Mouse (Mus musculus) hindbrain, embryonic 15.5 days (tissue): ENCODE measurements around the gene Fam214a. TPM values are rescaled to one million over a fixed set of nuclear protein-coding genes. Genes with fewer than 3 reads are reported as not detected.
"Not testable (repeated sequence)": the region's sequence is repeated elsewhere in the genome, so short reads cannot be mapped to it uniquely, and the experiment has no call there.

Experiments used
- ATAC-seq: fragments of 200-750 bp; cut with Nextera tagmentation; 2 replicates; pipeline ENCODE4 v1.8.0; 2017; ENCODE audit warnings: low read depth, moderate number of reproducible peaks, moderate TSS enrichment; ENCODE audit not compliant: low FRiP score
- H3K27ac ChIP-seq: fragments of 300-500 bp; sonication (generic); replicated peaks from 2 replicates; pipeline ENCODE4 v1.5.1; 2015; ENCODE audit warnings: mild to moderate bottlenecking, inconsistent platforms
- H3K27me3 ChIP-seq: fragments of 300-500 bp; sonication (generic); 2 replicates; pipeline ENCODE4 v1.6.1; 2015; ENCODE audit warnings: control low read depth, inconsistent platforms
- H3K36me3 ChIP-seq: fragments of 300-500 bp; sonication (generic); 2 replicates; pipeline ENCODE4 v1.6.1; 2015; ENCODE audit warnings: control low read depth, inconsistent platforms
- H3K4me1 ChIP-seq: fragments of 300-500 bp; sonication (generic); replicated peaks from 2 replicates; pipeline ENCODE4 v1.6.1; 2015; ENCODE audit warnings: control low read depth, inconsistent platforms
- H3K4me2 ChIP-seq: fragments of 300-500 bp; sonication (generic); 2 replicates; pipeline ENCODE4 v1.6.1; 2015; ENCODE audit warnings: moderate library complexity, mild to moderate bottlenecking, inconsistent platforms
- H3K4me3 ChIP-seq: fragments of 300-500 bp; sonication (generic); 2 replicates; pipeline ENCODE4 v1.5.1; 2015; ENCODE audit warnings: mild to moderate bottlenecking, inconsistent platforms
- H3K9ac ChIP-seq: fragments of 300-500 bp; sonication (generic); 2 replicates; pipeline ENCODE4 v1.6.1; 2015; ENCODE audit warnings: inconsistent platforms
- H3K9me3 ChIP-seq: fragments of 300-500 bp; sonication (generic); 2 replicates; pipeline ENCODE4 v1.6.1; 2016; ENCODE audit warnings: control low read depth, inconsistent platforms
- WGBS: fragments of 180-500 bp; shearing (Covaris S2); methylation state at CpG from one replicate; pipeline ENCODE4 v1.1.7; 2015; 5-methylcytosine and 5-hydroxymethylcytosine counted together
- polyA plus RNA-seq: library from polyadenylated mRNA; unstranded; fragments of >200 nt; fragmentation: Nextera tagmentation; extraction: Ambion mirVana; gene quantifications from 2 replicates; pipeline ENCODE4 v1.2.1, GENCODE M21; 2015

The Fam214a gene
- polyA plus RNA-seq, 1 experiment from 2014 or later, result 23.6 TPM

DNA sequence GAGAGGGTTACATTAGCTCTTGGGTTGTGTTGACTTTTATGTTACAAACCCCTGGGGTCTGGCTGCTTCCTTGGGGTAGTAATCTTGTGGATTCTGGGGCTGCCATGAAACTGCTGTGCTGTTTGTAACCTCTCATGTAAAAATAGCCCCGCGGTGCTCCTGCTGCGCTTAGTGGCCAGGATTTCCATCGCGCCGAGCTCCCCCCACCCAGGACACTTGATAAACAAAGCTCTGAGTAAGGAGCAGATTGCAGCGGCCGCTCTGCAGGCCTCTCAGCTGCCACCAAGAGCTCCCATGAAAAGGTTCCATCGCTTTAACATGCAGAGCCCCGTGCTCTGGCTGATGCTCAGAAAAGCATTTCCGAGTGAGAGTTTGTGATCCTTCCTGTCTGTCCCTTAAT, 22.1 kb downstream of the Fam214a start:
- peak overlapping the region; percentile 94 for H3K27ac ChIP-seq
- no peaks in the 10 kb centered on the region for H3K27me3 ChIP-seq
- H3K4me1 ChIP-seq, result peaks cover 52% of the 10 kb centered on the region
- no peak overlapping the region for H3K4me3 ChIP-seq
- no peaks in the 10 kb centered on the region for H3K36me3 ChIP-seq
- no peak for ATAC-seq
- peak overlapping the region; percentile 55; the same call in 1 of the 2 replicates for H3K9ac ChIP-seq
- no peaks in the 10 kb centered on the region for H3K9me3 ChIP-seq
- H3K4me2 ChIP-seq, result peak overlapping the region; percentile 57
- WGBS, result 2% methylated on average over 11 of the region's 11 CpGs

- peaks cover 54% of the 10 kb centered on the region for H3K4me1 ChIP-seq
These were observed 22.7 kb downstream of the Fam214a start for GRCm38 (mm10) chr9:74975416-74975815.

DNA sequence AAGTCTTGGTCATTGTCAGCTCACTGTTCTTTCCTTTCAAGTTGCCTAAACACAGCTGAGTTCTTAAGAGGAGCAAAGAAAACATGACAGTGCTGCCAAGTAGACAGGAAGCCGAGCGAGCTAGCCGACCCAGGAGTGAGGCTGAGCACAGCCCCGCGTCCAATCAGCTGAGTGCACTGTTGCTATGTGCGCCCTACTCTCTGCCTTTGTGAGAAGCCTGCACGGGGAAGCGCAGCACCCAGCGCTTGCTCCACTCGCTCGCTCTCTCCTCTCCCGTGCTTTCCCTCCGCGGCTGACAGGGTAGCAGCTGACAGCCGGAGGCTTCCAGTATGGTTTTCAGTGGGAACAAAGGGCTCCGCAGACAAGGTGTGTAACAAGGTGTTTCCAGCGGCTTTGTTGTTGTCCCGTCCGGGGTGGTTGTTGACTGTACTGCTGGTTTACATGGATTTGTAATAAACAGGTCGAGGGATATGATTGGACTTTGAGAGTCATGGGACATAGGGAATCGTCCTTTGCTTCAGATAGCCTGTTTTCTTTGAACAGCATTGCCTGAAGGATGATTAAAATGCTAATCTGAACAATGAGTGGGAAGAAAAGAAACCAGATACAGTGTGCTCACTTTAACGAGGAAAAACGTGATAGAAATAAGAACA, 23.4 kb downstream of the Fam214a start:
- Histone ChIP-seq H3K4me1 (peaks cover 54% of the 10 kb centered on the region), H3K9me3 (no peaks in the 10 kb centered on the region), H3K27me3 (no peaks in the 10 kb centered on the region), H3K27ac (peak overlapping the region; percentile 94), H3K4me2 (peak overlapping the region; percentile 57), H3K36me3 (no peaks in the 10 kb centered on the region), H3K9ac (peak overlapping the region; percentile 55), H3K4me3 (peak overlapping the region; percentile 51)
- peak; percentile 98 for ATAC-seq
- under 1% methylated on average over 23 of the region's 23 CpGs for WGBS

More at GRCm38 (mm10) chr9:74975416-74975815, 22.7 kb downstream of the Fam214a start:
- H3K27me3 ChIP-seq, result no peaks in the 10 kb centered on the region
- H3K9ac ChIP-seq, result peak overlapping the region; percentile 55
- no peaks in the 10 kb centered on the region for H3K36me3 ChIP-seq
- H3K9me3 ChIP-seq, result no peaks in the 10 kb centered on the region
- peak; percentile 17 for ATAC-seq
- H3K4me2 ChIP-seq, result peak overlapping the region; percentile 57
- WGBS, result 7% methylated on average over 7 of the region's 7 CpGs
- H3K4me3 ChIP-seq, result peak overlapping the region; percentile 51
- H3K27ac ChIP-seq, result peak overlapping the region; percentile 94

GRCm38 (mm10) chr9:74977251-74977650, 24.6 kb downstream of the Fam214a start:
- no peak for ATAC-seq
- 55% methylated on average over 2 of the region's 2 CpGs for WGBS
- H3K4me1 ChIP-seq, result peaks cover 54% of the 10 kb centered on the region

DNA sequence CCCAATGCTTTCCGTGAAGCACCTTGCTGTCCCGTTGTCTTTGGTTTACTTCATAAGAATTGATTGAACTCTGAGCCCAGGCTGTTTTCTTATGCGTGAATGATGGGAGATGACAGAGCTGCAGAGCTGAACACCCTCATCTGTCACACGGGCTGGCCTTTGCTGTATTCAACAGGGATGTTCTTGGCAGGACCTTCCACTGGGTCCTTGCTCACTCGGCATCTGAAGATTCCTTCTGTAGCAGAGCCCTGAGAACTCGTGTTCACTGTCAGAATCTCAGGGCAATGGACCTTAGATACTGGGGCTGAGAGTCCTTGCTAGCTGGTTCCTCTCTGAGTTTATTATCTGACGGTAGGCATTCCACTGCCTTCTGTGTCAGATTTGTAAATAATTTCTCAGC, 25.3 kb downstream of the Fam214a start:
- Histone ChIP-seq H3K27me3 (no peaks in the 10 kb centered on the region), H3K9me3 (no peaks in the 10 kb centered on the region), H3K4me1 (peaks cover 54% of the 10 kb centered on the region), H3K27ac (peak overlapping the region; percentile 94), H3K4me2 (peak overlapping the region; percentile 57), H3K4me3 (peak overlapping the region; percentile 51), H3K9ac (peak overlapping the region; percentile 29; the same call in 1 of the 2 replicates), H3K36me3 (no peaks in the 10 kb centered on the region)
- WGBS, result 42% methylated on average over 7 of the region's 7 CpGs
- ATAC-seq, result no peak

More at GRCm38 (mm10) chr9:74977251-74977650, 24.6 kb downstream of the Fam214a start:
- no peaks in the 10 kb centered on the region for H3K27me3 ChIP-seq
- no peaks in the 10 kb centered on the region for H3K36me3 ChIP-seq
- H3K4me2 ChIP-seq, result peak overlapping the region; percentile 57
- no peak overlapping the region for H3K9ac ChIP-seq
- H3K27ac ChIP-seq, result peak overlapping the region; percentile 94
- H3K4me3 ChIP-seq, result peak overlapping the region; percentile 51
- H3K9me3 ChIP-seq, result no peaks in the 10 kb centered on the region

- H3K4me2 ChIP-seq, result peak overlapping the region; percentile 57
- no peak overlapping the region for H3K9ac ChIP-seq
- no peaks in the 10 kb centered on the region for H3K27me3 ChIP-seq
- no peak overlapping the region for H3K4me3 ChIP-seq
- H3K36me3 ChIP-seq, result no peaks in the 10 kb centered on the region
- 79% methylated on average over 7 of the region's 7 CpGs for WGBS
- H3K27ac ChIP-seq, result no peak overlapping the region
- peaks cover 51% of the 10 kb centered on the region for H3K4me1 ChIP-seq
- no peak for ATAC-seq
- no peaks in the 10 kb centered on the region for H3K9me3 ChIP-seq
These were observed 26.2 kb downstream of the Fam214a start for GRCm38 (mm10) chr9:74978868-74979267.

GRCm38 (mm10) chr9:74979371-74979770, 26.7 kb downstream of the Fam214a start:
- Histone ChIP-seq H3K4me3 (no peak overlapping the region), H3K9ac (no peak overlapping the region), H3K4me2 (0 out of 2 replicates have a peak overlapping the region, but pooled peaks have one; percentile 16), H3K36me3 (no peaks in the 10 kb centered on the region), H3K4me1 (peaks cover 47% of the 10 kb centered on the region), H3K9me3 (no peaks in the 10 kb centered on the region), H3K27ac (no peak overlapping the region), H3K27me3 (no peaks in the 10 kb centered on the region)
- WGBS, result 81% methylated on average over 5 of the region's 5 CpGs
- no peak for ATAC-seq

- no peaks in the 10 kb centered on the region for H3K27me3 ChIP-seq
- no peaks in the 10 kb centered on the region for H3K36me3 ChIP-seq
- no peak overlapping the region for H3K4me3 ChIP-seq
- H3K9ac ChIP-seq, result no peak overlapping the region
- no peak overlapping the region for H3K27ac ChIP-seq
- WGBS, result 70% methylated on average over 1 of the region's 1 CpGs
- peaks cover 42% of the 10 kb centered on the region for H3K4me1 ChIP-seq
- no peak overlapping the region for H3K4me2 ChIP-seq
- ATAC-seq, result no peak
- H3K9me3 ChIP-seq, result no peaks in the 10 kb centered on the region
These were observed 27.2 kb downstream of the Fam214a start for GRCm38 (mm10) chr9:74979866-74980265.

- H3K4me1 ChIP-seq, result peaks cover 31% of the 10 kb centered on the region
- H3K9me3 ChIP-seq, result no peaks in the 10 kb centered on the region
- H3K27ac ChIP-seq, result no peak overlapping the region
- WGBS, result 71% methylated on average over 3 of the region's 3 CpGs
- no peak overlapping the region for H3K9ac ChIP-seq
- H3K4me2 ChIP-seq, result no peak overlapping the region
- no peak for ATAC-seq
- H3K4me3 ChIP-seq, result no peak overlapping the region
- H3K27me3 ChIP-seq, result no peaks in the 10 kb centered on the region
- H3K36me3 ChIP-seq, result no peaks in the 10 kb centered on the region
These were observed 29.0 kb downstream of the Fam214a start for GRCm38 (mm10) chr9:74981663-74982111.

DNA sequence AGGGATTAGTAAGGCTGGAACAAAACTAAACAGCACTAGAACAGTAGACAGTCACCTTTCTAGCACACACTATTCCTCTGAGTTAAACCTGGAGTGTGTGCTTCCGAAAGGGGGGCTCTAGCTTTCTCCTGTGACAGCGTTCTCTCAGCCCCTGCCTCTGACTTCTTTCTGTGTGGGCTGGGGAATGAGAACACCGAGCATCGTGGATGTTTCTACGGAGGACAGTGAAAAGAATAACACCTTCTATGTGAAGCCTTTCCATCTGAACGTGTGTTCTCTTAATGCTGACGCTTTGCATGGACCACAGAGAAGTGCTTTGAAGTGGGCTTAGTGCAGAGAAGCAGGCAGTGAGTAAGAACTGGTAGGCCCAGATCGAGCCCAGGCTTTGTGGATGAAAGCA, 29.5 kb downstream of the Fam214a start:
- Histone ChIP-seq H3K9ac (no peak overlapping the region), H3K27ac (no peak overlapping the region), H3K9me3 (no peaks in the 10 kb centered on the region), H3K4me1 (peaks cover 26% of the 10 kb centered on the region), H3K36me3 (no peaks in the 10 kb centered on the region), H3K4me2 (no peak overlapping the region), H3K4me3 (no peak overlapping the region), H3K27me3 (no peaks in the 10 kb centered on the region)
- ATAC-seq, result no peak
- WGBS, result 87% methylated on average over 8 of the region's 8 CpGs

DNA sequence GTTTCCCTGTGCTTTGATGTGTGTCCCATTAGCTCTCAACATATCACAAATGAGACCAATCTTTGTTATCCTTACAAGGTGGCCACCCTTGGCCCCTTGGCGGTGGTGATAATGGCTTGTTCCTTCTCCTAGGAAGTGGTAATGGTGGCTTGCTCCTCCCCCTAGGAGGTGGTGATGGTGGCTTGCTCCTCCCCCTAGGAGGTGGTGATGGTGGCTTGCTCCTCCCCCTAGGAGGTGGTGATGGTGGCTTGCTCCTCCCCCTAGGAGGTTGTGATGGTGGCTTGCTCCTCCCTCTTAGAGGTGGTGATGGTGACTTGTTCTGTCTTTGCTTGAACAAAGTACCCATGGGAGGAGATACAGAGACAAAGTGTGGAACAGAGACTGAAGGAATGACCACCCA, 30.0 kb downstream of the Fam214a start:
- H3K36me3 ChIP-seq, H3K4me3 ChIP-seq, H3K9ac ChIP-seq, H3K9me3 ChIP-seq, ATAC-seq, H3K27me3 ChIP-seq, H3K27ac ChIP-seq, H3K4me2 ChIP-seq: not testable (repeated sequence)
- H3K4me1 ChIP-seq, result peaks cover 21% of the 10 kb centered on the region
- WGBS, result 76% methylated on average over 1 of the region's 1 CpGs

GRCm38 (mm10) chr9:74985173-74985715, 32.6 kb downstream of the Fam214a start:
- 86% methylated on average over 14 of the region's 14 CpGs for WGBS
- H3K27me3 ChIP-seq, result no peaks in the 10 kb centered on the region
- H3K4me1 ChIP-seq, result no peaks in the 10 kb centered on the region
- H3K4me2 ChIP-seq, result no peak overlapping the region
- H3K9me3 ChIP-seq, result no peaks in the 10 kb centered on the region
- ATAC-seq, result no peak
- H3K36me3 ChIP-seq, result peaks cover 2% of the 10 kb centered on the region; the same call in 1 of the 2 replicates
- no peak overlapping the region for H3K9ac ChIP-seq
- H3K27ac ChIP-seq, result no peak overlapping the region
- no peak overlapping the region for H3K4me3 ChIP-seq
